Mouse (Mus musculus): ENCODE data around the gene Dus3l. TPM values are rescaled to one million over a fixed set of nuclear protein-coding genes. Genes with fewer than 3 reads are reported as not detected.

Dus3l gene
- polyA plus RNA-seq, 1 experiment from 2014 or later: 34.6 TPM

Other genes with a start within 250 kb of the Dus3l start
- gene Gm20219, start 210.4 kb upstream of the Dus3l start, polyA plus RNA-seq (2014; fragmentation: Nextera tagmentation; extraction: Ambion mirVana): 0.45 and 0.58 TPM in 2 replicates
- 45.8 and 46.5 TPM in 2 replicates for gene Safb2, start 180.2 kb upstream of the Dus3l start, polyA plus RNA-seq (2014; fragmentation: Nextera tagmentation; extraction: Ambion mirVana)
- 110 and 113 TPM in 2 replicates for gene Safb, start 179.9 kb upstream of the Dus3l start, polyA plus RNA-seq (2014; fragmentation: Nextera tagmentation; extraction: Ambion mirVana)
- 182 and 195 TPM in 2 replicates for gene 2410015M20Rik, start 155.0 kb upstream of the Dus3l start, polyA plus RNA-seq (2014; fragmentation: Nextera tagmentation; extraction: Ambion mirVana)
- gene Rpl36, start 151.3 kb upstream of the Dus3l start, polyA plus RNA-seq (2014; fragmentation: Nextera tagmentation; extraction: Ambion mirVana): 1,209 and 1,332 TPM in 2 replicates
- 44.6 and 48.9 TPM in 2 replicates for gene Lonp1, start 137.9 kb upstream of the Dus3l start, polyA plus RNA-seq (2014; fragmentation: Nextera tagmentation; extraction: Ambion mirVana)
- gene Catsperd, start 136.6 kb upstream of the Dus3l start, polyA plus RNA-seq (2014; fragmentation: Nextera tagmentation; extraction: Ambion mirVana): 0.93 and 0.95 TPM in 2 replicates
- 108 and 112 TPM in 2 replicates for gene Ranbp3, start 91.5 kb upstream of the Dus3l start, polyA plus RNA-seq (2014; fragmentation: Nextera tagmentation; extraction: Ambion mirVana)
- gene Ndufa11, start 47.0 kb upstream of the Dus3l start, polyA plus RNA-seq (2014; fragmentation: Nextera tagmentation; extraction: Ambion mirVana): 323 and 337 TPM in 2 replicates
- 13.1 and 15.0 TPM in 2 replicates for gene Vmac, start 46.7 kb upstream of the Dus3l start, polyA plus RNA-seq (2014; fragmentation: Nextera tagmentation; extraction: Ambion mirVana)
- 7.4 and 9.1 TPM in 2 replicates for gene Nrtn, start 7.2 kb upstream of the Dus3l start, polyA plus RNA-seq (2014; fragmentation: Nextera tagmentation; extraction: Ambion mirVana)
- 0.54 and 1.0 TPM in 2 replicates for gene Prr22, start 5.5 kb downstream of the Dus3l start, polyA plus RNA-seq (2014; fragmentation: Nextera tagmentation; extraction: Ambion mirVana)
- gene Rfx2, start 66.3 kb downstream of the Dus3l start, polyA plus RNA-seq (2014; fragmentation: Nextera tagmentation; extraction: Ambion mirVana): 4.6 and 4.8 TPM in 2 replicates
- not detected in 2 replicates for gene Acsbg2, start 109.7 kb downstream of the Dus3l start, polyA plus RNA-seq (2014; fragmentation: Nextera tagmentation; extraction: Ambion mirVana)
- 0.11 and 0.25 TPM in 2 replicates for gene 1700061G19Rik, start 110.7 kb downstream of the Dus3l start, polyA plus RNA-seq (2014; fragmentation: Nextera tagmentation; extraction: Ambion mirVana)
- 26.3 and 29.0 TPM in 2 replicates for gene Mllt1, start 170.7 kb downstream of the Dus3l start, polyA plus RNA-seq (2014; fragmentation: Nextera tagmentation; extraction: Ambion mirVana)
- not detected in 2 replicates for gene Acer1, start 217.4 kb downstream of the Dus3l start, polyA plus RNA-seq (2014; fragmentation: Nextera tagmentation; extraction: Ambion mirVana)
- gene Clpp, start 225.5 kb downstream of the Dus3l start, polyA plus RNA-seq (2014; fragmentation: Nextera tagmentation; extraction: Ambion mirVana): 131 and 137 TPM in 2 replicates
- gene Alkbh7, start 232.6 kb downstream of the Dus3l start, polyA plus RNA-seq (2014; fragmentation: Nextera tagmentation; extraction: Ambion mirVana): 34.1 and 36.4 TPM in 2 replicates
- 0.97 TPM in 1 of 2 replicates, not detected in the other for gene Pspn, start 235.3 kb downstream of the Dus3l start, polyA plus RNA-seq (2014; fragmentation: Nextera tagmentation; extraction: Ambion mirVana)
- gene Gtf2f1, start 246.5 kb downstream of the Dus3l start, polyA plus RNA-seq (2014; fragmentation: Nextera tagmentation; extraction: Ambion mirVana): 70.5 and 76.0 TPM in 2 replicates
- 0.19 and 0.32 TPM in 2 replicates for gene Gm17949, start 246.7 kb downstream of the Dus3l start, polyA plus RNA-seq (2014; fragmentation: Nextera tagmentation; extraction: Ambion mirVana)

All from midbrain, embryonic 11.5 days (tissue).